Mouse (Mus musculus) kidney, embryonic 14.5 days (tissue): ENCODE measurements around the gene Usb1. TPM values are rescaled to one million over a fixed set of nuclear protein-coding genes. Genes with fewer than 3 reads are reported as not detected.
A peak's percentile ranks its signal among the peaks of the same experiment; 100 is the strongest.

ENCODE experiments used
- ATAC-seq: fragments of 200-750 bp; cut with Nextera tagmentation; 2 replicates; pipeline ENCODE4 v1.8.0; 2017; ENCODE audit warnings: moderate number of reproducible peaks, mild to moderate bottlenecking, moderate TSS enrichment, moderate library complexity; ENCODE audit not compliant: low FRiP score, low TSS enrichment
- H3K27ac ChIP-seq: fragments of 300-500 bp; sonication (generic); 2 replicates; pipeline ENCODE4 v1.5.1; 2014; ENCODE audit warnings: low read depth, mild to moderate bottlenecking, low read length, moderate library complexity, mixed read lengths
- H3K27me3 ChIP-seq: fragments of 300-500 bp; sonication (generic); 2 replicates; pipeline ENCODE4 v1.6.1; 2014; ENCODE audit warnings: mild to moderate bottlenecking, low read length; ENCODE audit not compliant: control insufficient read depth, insufficient read depth
- H3K36me3 ChIP-seq: fragments of 300-500 bp; sonication (generic); 2 replicates; pipeline ENCODE4 v1.6.1; 2014; ENCODE audit warnings: low read length, mixed read lengths; ENCODE audit not compliant: control insufficient read depth, insufficient read depth
- H3K4me1 ChIP-seq: fragments of 300-500 bp; sonication (generic); 2 replicates; pipeline ENCODE4 v1.6.1; 2014; ENCODE audit warnings: low read length, mixed read lengths; ENCODE audit not compliant: control insufficient read depth, insufficient read depth
- H3K4me2 ChIP-seq: fragments of 300-500 bp; sonication (generic); replicated peaks from 2 replicates; pipeline ENCODE4 v1.6.1; 2014; ENCODE audit warnings: low read depth, mild to moderate bottlenecking, low read length
- H3K4me3 ChIP-seq: fragments of 300-500 bp; sonication (generic); 2 replicates; pipeline ENCODE4 v1.5.1; 2014; ENCODE audit warnings: mild to moderate bottlenecking, low read length
- H3K9ac ChIP-seq: fragments of 300-500 bp; sonication (generic); 2 replicates; pipeline ENCODE4 v1.6.1; 2014; ENCODE audit warnings: low read depth, mild to moderate bottlenecking, low read length, moderate library complexity
- H3K9me3 ChIP-seq: fragments of 300-500 bp; sonication (generic); 2 replicates; pipeline ENCODE4 v1.6.1; 2016; ENCODE audit warnings: low read length; ENCODE audit not compliant: control insufficient read depth
- WGBS: fragments of 180-500 bp; shearing (Covaris S2); extraction: QIAGEN DNeasy Blood & Tissue Kit; methylation state at CpG from one replicate; pipeline ENCODE4 v1.1.7; 2014; 5-methylcytosine and 5-hydroxymethylcytosine counted together
- polyA plus RNA-seq: library from polyadenylated mRNA; unstranded; fragments of >200 nt; fragmentation: Nextera tagmentation; extraction: Ambion mirVana; gene quantifications from 2 replicates; pipeline ENCODE4 v1.2.1, GENCODE M21; 2014

Usb1 gene
- 43.4 and 50.9 TPM in 2 replicates for polyA plus RNA-seq

- H3K27me3 ChIP-seq, result no peaks in the 10 kb centered on the region
- H3K36me3 ChIP-seq, result peaks cover 38% of the 10 kb centered on the region
- ATAC-seq, result peak; percentile 95
- no peaks in the 10 kb centered on the region for H3K9me3 ChIP-seq
- H3K4me1 ChIP-seq, result peaks cover 12% of the 10 kb centered on the region
- under 1% methylated on average over 72 of the region's 80 CpGs for WGBS
- peak within 1 kb of the TSS; percentile 99 for H3K27ac ChIP-seq
- peak within 1 kb of the TSS; percentile 85 for H3K4me2 ChIP-seq
- H3K9ac ChIP-seq, result peak within 1 kb of the TSS; percentile 93
- peak within 1 kb of the TSS; percentile 87 for H3K4me3 ChIP-seq
Measured at GRCm38 (mm10) chr8:95331720-95332436, at the start of gene Usb1, which contains the start of gene Zfp319. Gene Usb1, plus strand, starts transcription at chr8:95332284. Gene Zfp319, minus strand, starts transcription at chr8:95331950.

- WGBS, result 71% methylated on average over 6 of the region's 6 CpGs
- Histone ChIP-seq H3K27me3 (no peaks in the 10 kb centered on the region), H3K4me2 (no peak overlapping the region), H3K4me1 (no peaks in the 10 kb centered on the region; the same call in 1 of the 2 replicates), H3K9ac (no peak overlapping the region), H3K36me3 (no peaks in the 10 kb centered on the region), H3K9me3 (no peaks in the 10 kb centered on the region), H3K4me3 (no peak overlapping the region), H3K27ac (no peak overlapping the region)
- no peak for ATAC-seq
Measured at GRCm38 (mm10) chr8:95289066-95289650, 42.9 kb upstream of the Usb1 start.

GRCm38 (mm10) chr8:95293172-95293571, 38.9 kb upstream of the Usb1 start:
- peak overlapping the region; percentile 9; the same call in 1 of the 2 replicates for H3K4me3 ChIP-seq
- H3K27ac ChIP-seq, result no peak overlapping the region
- no peaks in the 10 kb centered on the region for H3K9me3 ChIP-seq
- H3K36me3 ChIP-seq, result no peaks in the 10 kb centered on the region
- WGBS, result 75% methylated on average over 11 of the region's 11 CpGs
- H3K9ac ChIP-seq, result no peak overlapping the region
- H3K4me2 ChIP-seq, result peak overlapping the region; percentile 24; the same call in 1 of the 2 replicates
- no peaks in the 10 kb centered on the region; the same call in 1 of the 2 replicates for H3K4me1 ChIP-seq
- ATAC-seq, result peak; percentile 56; the same call in 1 of the 2 replicates
- H3K27me3 ChIP-seq, result no peaks in the 10 kb centered on the region

- no peaks in the 10 kb centered on the region; the same call in 1 of the 2 replicates for H3K4me1 ChIP-seq
- ATAC-seq, result peak; percentile 76; the same call in 1 of the 2 replicates
- H3K27me3 ChIP-seq, result no peaks in the 10 kb centered on the region
- 66% methylated on average over 7 of the region's 7 CpGs for WGBS
- H3K4me3 ChIP-seq, result no peak overlapping the region
- H3K9ac ChIP-seq, result no peak overlapping the region
- no peak overlapping the region for H3K27ac ChIP-seq
- H3K9me3 ChIP-seq, result no peaks in the 10 kb centered on the region
- no peaks in the 10 kb centered on the region for H3K36me3 ChIP-seq
- peak overlapping the region; percentile 24 for H3K4me2 ChIP-seq
Measured at GRCm38 (mm10) chr8:95293891-95294290, 38.2 kb upstream of the Usb1 start.

- Histone ChIP-seq H3K9me3 (no peaks in the 10 kb centered on the region), H3K4me3 (no peak overlapping the region), H3K4me2 (no peak overlapping the region), H3K27me3 (no peaks in the 10 kb centered on the region), H3K36me3 (no peaks in the 10 kb centered on the region), H3K4me1 (no peaks in the 10 kb centered on the region), H3K9ac (no peak overlapping the region), H3K27ac (no peak overlapping the region)
- 25% methylated on average over 5 of the region's 5 CpGs for WGBS
- no peak for ATAC-seq
Measured at GRCm38 (mm10) chr8:95302410-95302809, 29.7 kb upstream of the Usb1 start.

GRCm38 (mm10) chr8:95305526-95305925, 26.6 kb upstream of the Usb1 start:
- Histone ChIP-seq H3K9ac (no peak overlapping the region), H3K36me3 (no peaks in the 10 kb centered on the region), H3K4me1 (no peaks in the 10 kb centered on the region), H3K4me2 (no peak overlapping the region), H3K27ac (no peak overlapping the region), H3K27me3 (no peaks in the 10 kb centered on the region), H3K9me3 (no peaks in the 10 kb centered on the region), H3K4me3 (no peak overlapping the region)
- ATAC-seq, result no peak
- WGBS, result 68% methylated on average over 4 of the region's 4 CpGs

- Histone ChIP-seq H3K9ac (no peak within 1 kb of the TSS), H3K9me3 (no peaks in the 10 kb centered on the region), H3K4me2 (no peak within 1 kb of the TSS), H3K4me3 (no peak within 1 kb of the TSS), H3K27ac (no peak within 1 kb of the TSS), H3K36me3 (no peaks in the 10 kb centered on the region), H3K4me1 (no peaks in the 10 kb centered on the region), H3K27me3 (no peaks in the 10 kb centered on the region)
- no peak for ATAC-seq
- 54% methylated on average over 6 of the region's 6 CpGs for WGBS
Measured at GRCm38 (mm10) chr8:95306431-95306830, 25.7 kb upstream of the Usb1 start, which contains the start of gene Cngb1. Gene Cngb1, minus strand, starts transcription at chr8:95306585.

GRCm38 (mm10) chr8:95310342-95310970, 21.6 kb upstream of the Usb1 start, which contains the start of gene Tepp:
Gene Tepp, plus strand, starts transcription at chr8:95310566.
- Histone ChIP-seq H3K4me3 (no peak within 1 kb of the TSS), H3K27ac (no peak within 1 kb of the TSS), H3K9ac (no peak within 1 kb of the TSS), H3K36me3 (no peaks in the 10 kb centered on the region), H3K9me3 (no peaks in the 10 kb centered on the region), H3K4me1 (no peaks in the 10 kb centered on the region), H3K27me3 (no peaks in the 10 kb centered on the region), H3K4me2 (no peak within 1 kb of the TSS)
- ATAC-seq, result no peak
- 40% methylated on average over 6 of the region's 6 CpGs for WGBS
